Mouse (Mus musculus) bone marrow, adult 2 months (tissue): ENCODE data around the gene Srd5a1.

Experiments used
- CTCF ChIP-seq: fragments of 200-500 bp; IDR thresholded peaks from 2 replicates; pipeline ENCODE4 v1.5.1; 2011; ENCODE audit warnings: low read length, control low read depth; ENCODE audit not compliant: control insufficient read depth, insufficient read depth
- POLR2A ChIP-seq: fragments of 200-500 bp; IDR thresholded peaks from 2 replicates; pipeline ENCODE4 v1.6.1; 2011; ENCODE audit warnings: low read depth, mild to moderate bottlenecking, control low read depth, low read length, borderline replicate concordance; ENCODE audit not compliant: control insufficient read depth

- no peak for TF ChIP-seq CTCF
- no peak for TF ChIP-seq POLR2A
Measured at GRCm38 (mm10) chr13:69596515-69596914, 14.7 kb downstream of the Srd5a1 start.
